Mouse (Mus musculus) liver, postnatal 0 days (tissue): Measurements from ENCODE around the gene Ahcyl1.

Source experiments
- CTCF ChIP-seq: sonication (generic); IDR thresholded peaks from 2 replicates; pipeline ENCODE4 v1.5.1; 2016; ENCODE audit warnings: antibody characterized with exemption, low read depth
- EP300 ChIP-seq: IDR thresholded peaks from 2 replicates; pipeline ENCODE4 v1.6.1; 2016; ENCODE audit warnings: antibody characterized with exemption, low read depth, mild to moderate bottlenecking

GRCm38 (mm10) chr3:107707239-107707638, 10.9 kb upstream of the Ahcyl1 start:
- TF ChIP-seq CTCF = no peak
- no peak for TF ChIP-seq EP300
